Mouse (Mus musculus): ENCODE measurements around the gene Naaladl2. TPM values are rescaled to one million over a fixed set of nuclear protein-coding genes. Genes with fewer than 3 reads are reported as not detected.
"Not testable (repeated sequence)": the region's sequence is repeated elsewhere in the genome, so short reads cannot be mapped to it uniquely, and the experiment has no call there.

The Naaladl2 gene
- total RNA-seq, 2 experiments from 2014 or later: 1.5 to 1.7 TPM

- intact Hi-C loops (cut with DNase I; ENCODE audit: low total_unique reads): no loop called here
- no peak for DNase-seq
Measured at GRCm38 (mm10) chr3:24463941-24464340, 680.1 kb downstream of the Naaladl2 start.

- intact Hi-C loops (cut with DNase I; ENCODE audit: low total_unique reads): no loop called here
- no peak for DNase-seq
Measured at GRCm38 (mm10) chr3:24440621-24441020, 703.4 kb downstream of the Naaladl2 start.

- peak; percentile 17 for DNase-seq
- intact Hi-C loops (cut with DNase I; ENCODE audit: low total_unique reads): no loop called here
Measured at GRCm38 (mm10) chr3:24432761-24433160, 711.3 kb downstream of the Naaladl2 start.

- no peak for DNase-seq
Measured at GRCm38 (mm10) chr3:24391737-24392136, 752.3 kb downstream of the Naaladl2 start.

GRCm38 (mm10) chr3:24391311-24391710 is 752.8 kb downstream of the Naaladl2 start:
- DNase-seq: no peak
- intact Hi-C loops (cut with DNase I; ENCODE audit: low total_unique reads): no loop called here

More at GRCm38 (mm10) chr3:24391737-24392136, 752.3 kb downstream of the Naaladl2 start:
- intact Hi-C loops (cut with DNase I; ENCODE audit: low total_unique reads): no loop called here

GRCm38 (mm10) chr3:24355010-24355409 is 789.1 kb downstream of the Naaladl2 start:
- DNase-seq: no peak

GRCm38 (mm10) chr3:24321489-24322405 is 822.3 kb downstream of the Naaladl2 start:
- intact Hi-C loops (cut with DNase I; ENCODE audit: low total_unique reads): no loop called here
- DNase-seq: no peak

More at GRCm38 (mm10) chr3:24355010-24355409, 789.1 kb downstream of the Naaladl2 start:
- intact Hi-C loops (cut with DNase I; ENCODE audit: low total_unique reads): no loop called here

GRCm38 (mm10) chr3:24314658-24315297 is 829.3 kb downstream of the Naaladl2 start:
- DNase-seq: no peak
- intact Hi-C loops (cut with DNase I; ENCODE audit: low total_unique reads): no loop called here

GRCm38 (mm10) chr3:24225418-24225817 is 918.6 kb downstream of the Naaladl2 start:
- DNase-seq: no peak

GRCm38 (mm10) chr3:24217476-24217875 is 926.6 kb downstream of the Naaladl2 start:
- intact Hi-C loops (cut with DNase I; ENCODE audit: low total_unique reads): no loop called here
- no peak for DNase-seq

More at GRCm38 (mm10) chr3:24225418-24225817, 918.6 kb downstream of the Naaladl2 start:
- intact Hi-C loops (cut with DNase I; ENCODE audit: low total_unique reads): no loop called here

GRCm38 (mm10) chr3:24166531-24166930 is 977.5 kb downstream of the Naaladl2 start:
- DNase-seq: no peak
- intact Hi-C loops (cut with DNase I; ENCODE audit: low total_unique reads): no loop called here

GRCm38 (mm10) chr3:24163992-24164391 is 980.1 kb downstream of the Naaladl2 start:
- intact Hi-C loops (cut with DNase I; ENCODE audit: low total_unique reads): no loop called here
- DNase-seq: no peak

GRCm38 (mm10) chr3:24151086-24151815 is 992.8 kb downstream of the Naaladl2 start:
- not testable (repeated sequence) for DNase-seq

GRCm38 (mm10) chr3:24142808-24143207 is 1001.3 kb downstream of the Naaladl2 start:
- intact Hi-C loops (cut with DNase I; ENCODE audit: low total_unique reads): no loop called here
- DNase-seq: no peak

More at GRCm38 (mm10) chr3:24151086-24151815, 992.8 kb downstream of the Naaladl2 start:
- intact Hi-C loops (cut with DNase I; ENCODE audit: low total_unique reads): not testable (repeated sequence)

GRCm38 (mm10) chr3:24138002-24138401 is 1006.1 kb downstream of the Naaladl2 start:
- DNase-seq: no peak
- intact Hi-C loops (cut with DNase I; ENCODE audit: low total_unique reads): no loop called here

- no peak for DNase-seq
- intact Hi-C loops (cut with DNase I; ENCODE audit: low total_unique reads): no loop called here
Measured at GRCm38 (mm10) chr3:24126200-24126599, 1017.9 kb downstream of the Naaladl2 start.

GRCm38 (mm10) chr3:24124034-24124433 is 1020.0 kb downstream of the Naaladl2 start:
- intact Hi-C loops (cut with DNase I; ENCODE audit: low total_unique reads): no loop called here
- no peak for DNase-seq

GRCm38 (mm10) chr3:24118136-24118535 is 1025.9 kb downstream of the Naaladl2 start:
- intact Hi-C loops (cut with DNase I; ENCODE audit: low total_unique reads): no loop called here
- no peak for DNase-seq

- intact Hi-C loops (cut with DNase I; ENCODE audit: low total_unique reads): no loop called here
- DNase-seq: no peak
Measured at GRCm38 (mm10) chr3:24114849-24115248, 1029.2 kb downstream of the Naaladl2 start.

GRCm38 (mm10) chr3:24113360-24113759 is 1030.7 kb downstream of the Naaladl2 start:
- DNase-seq: no peak
- intact Hi-C loops (cut with DNase I; ENCODE audit: low total_unique reads): no loop called here
